Mouse (Mus musculus) liver (tissue): ENCODE data around the gene Zfp931.
"Not testable (repeated sequence)": the region's sequence is repeated elsewhere in the genome, so short reads cannot be mapped to it uniquely, and the experiment has no call there.

Experiments
- DNase-seq: peaks from one replicate; pipeline ENCODE4 v3.0.0-alpha.2; 2020; ENCODE audit warnings: mixed read lengths

Zfp931 gene

GRCm38 (mm10) chr2:178078166-178078717 lies at the start of gene Zfp931:
Gene Zfp931 (minus strand): TSS chr2:178078476.
- not testable (repeated sequence) for DNase-seq

GRCm38 (mm10) chr2:178126041-178126820 lies 48.0 kb upstream of the Zfp931 start:
- DNase-seq, result no peak

- DNase-seq, result no peak
Observed at GRCm38 (mm10) chr2:178125427-178125826, 47.2 kb upstream of the Zfp931 start.

- no peak for DNase-seq
Observed at GRCm38 (mm10) chr2:178123466-178123865, 45.2 kb upstream of the Zfp931 start.

GRCm38 (mm10) chr2:178121946-178122665 lies 43.8 kb upstream of the Zfp931 start:
- no peak for DNase-seq

GRCm38 (mm10) chr2:178121375-178121688 lies 43.1 kb upstream of the Zfp931 start:
- no peak for DNase-seq

GRCm38 (mm10) chr2:178120651-178121374 lies 42.5 kb upstream of the Zfp931 start:
- no peak for DNase-seq

- DNase-seq, result no peak
Observed at GRCm38 (mm10) chr2:178120356-178120645, 42.0 kb upstream of the Zfp931 start.

GRCm38 (mm10) chr2:178119561-178120355 lies 41.5 kb upstream of the Zfp931 start:
- DNase-seq, result no peak

- no peak for DNase-seq
Observed at GRCm38 (mm10) chr2:178118801-178119560, 40.7 kb upstream of the Zfp931 start, which contains the start of gene Phactr3. Gene Phactr3 (plus strand): TSS chr2:178118975.

GRCm38 (mm10) chr2:178117946-178118345 lies 39.7 kb upstream of the Zfp931 start:
- DNase-seq, result peak; percentile 46

GRCm38 (mm10) chr2:178101957-178102356 lies 23.7 kb upstream of the Zfp931 start:
- peak; percentile 24 for DNase-seq

GRCm38 (mm10) chr2:178098021-178098420 lies 19.7 kb upstream of the Zfp931 start:
- DNase-seq, result peak; percentile 34

GRCm38 (mm10) chr2:178089586-178089985 lies 11.3 kb upstream of the Zfp931 start:
- no peak for DNase-seq

- peak; percentile 33 for DNase-seq
Observed at GRCm38 (mm10) chr2:178058195-178058594, 20.1 kb downstream of the Zfp931 start.

- not testable (repeated sequence) for DNase-seq
Observed at GRCm38 (mm10) chr2:178027601-178028000, 50.7 kb downstream of the Zfp931 start.

GRCm38 (mm10) chr2:178023861-178024260 lies 54.4 kb downstream of the Zfp931 start:
- not testable (repeated sequence) for DNase-seq

GRCm38 (mm10) chr2:178023011-178023611 lies 55.2 kb downstream of the Zfp931 start, which contains the start of gene Zfp971:
Gene Zfp971 (plus strand): TSS chr2:178023284.
- peak; percentile 12 for DNase-seq

- DNase-seq, result not testable (repeated sequence)
Observed at GRCm38 (mm10) chr2:178020773-178021172, 57.5 kb downstream of the Zfp931 start.

GRCm38 (mm10) chr2:178019486-178019885 lies 58.8 kb downstream of the Zfp931 start:
- not testable (repeated sequence) for DNase-seq
